Mouse (Mus musculus) cerebellum, postnatal 10 days (tissue): ENCODE results near the gene Jmjd8.
A peak's percentile ranks its signal among the peaks of the same experiment; 100 is the strongest.

Experiments
- DNase-seq, 2 experiments: peaks; one replicate each; pipeline ENCODE4 v3.0.0; 2021; ENCODE audit warnings: mixed read lengths in 2 of 2

Gene Jmjd8

GRCm38 (mm10) chr17:25879750-25880149, 51.1 kb downstream of the Jmjd8 start:
- DNase-seq, result peak in 1 of 2 experiments; percentile 44

GRCm38 (mm10) chr17:25880196-25880910, 51.7 kb downstream of the Jmjd8 start, which contains the start of gene Wfikkn1:
Wfikkn1 (minus strand) TSS chr17:25880858.
- peak in 1 of 2 experiments; percentile 45 for DNase-seq

- DNase-seq, result peak in 1 of 2 experiments; percentile 49
Observed at GRCm38 (mm10) chr17:25880913-25881641, 52.4 kb downstream of the Jmjd8 start.
